Mouse (Mus musculus) adrenal gland, adult (tissue): Measurements from ENCODE around the gene Gba.
"Not testable (repeated sequence)": the region's sequence is repeated elsewhere in the genome, so short reads cannot be mapped to it uniquely, and the experiment has no call there.

Experiments used
- DNase-seq, 2 experiments: peaks; one replicate each; pipeline ENCODE4 v3.0.0; 2022 to 2023; ENCODE audit warnings: low spot score in 1 of 2; ENCODE audit not compliant: inconsistent age in 2 of 2

The Gba gene

DNA sequence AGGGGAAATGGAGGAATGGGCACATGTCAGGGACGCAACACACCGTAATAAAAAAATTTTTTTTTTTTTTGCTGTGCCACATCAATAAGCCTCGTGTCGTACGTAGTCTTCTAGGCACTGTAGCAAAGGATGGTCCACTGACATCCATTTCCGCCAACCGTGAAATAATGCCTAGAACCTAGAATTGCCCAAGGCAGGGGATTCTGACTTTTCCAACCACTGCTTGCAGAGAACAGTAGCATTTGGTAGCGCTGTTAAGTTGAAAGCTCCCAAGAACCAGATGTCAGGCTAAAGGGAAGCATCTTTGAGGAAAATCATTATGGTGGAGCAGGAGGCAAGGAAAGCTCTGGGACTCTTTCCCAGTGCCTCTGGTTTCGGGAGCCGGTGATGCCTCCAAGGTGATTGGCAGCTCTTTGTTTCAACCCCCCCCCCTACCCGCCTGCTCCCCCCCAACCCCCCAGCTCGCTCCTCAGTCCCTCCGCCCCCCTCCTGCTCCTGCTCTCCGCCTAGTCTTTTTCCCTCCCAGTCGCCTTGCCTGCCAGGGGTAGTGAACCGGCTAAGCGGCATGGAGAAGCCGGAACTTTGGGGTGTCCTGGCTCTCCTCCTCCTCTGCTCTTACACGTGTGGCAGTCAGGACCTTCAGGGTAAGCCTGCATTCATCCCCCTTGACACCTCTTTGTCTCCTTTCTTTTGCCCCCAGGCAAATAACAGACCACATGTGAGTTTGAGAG, 12.1 kb downstream of the Gba start, which contains the start of gene Thbs3:
Thbs3 (plus strand) TSS at position 500 of the 731 bp plus-strand sequence.
- DNase-seq = no peak

DNA sequence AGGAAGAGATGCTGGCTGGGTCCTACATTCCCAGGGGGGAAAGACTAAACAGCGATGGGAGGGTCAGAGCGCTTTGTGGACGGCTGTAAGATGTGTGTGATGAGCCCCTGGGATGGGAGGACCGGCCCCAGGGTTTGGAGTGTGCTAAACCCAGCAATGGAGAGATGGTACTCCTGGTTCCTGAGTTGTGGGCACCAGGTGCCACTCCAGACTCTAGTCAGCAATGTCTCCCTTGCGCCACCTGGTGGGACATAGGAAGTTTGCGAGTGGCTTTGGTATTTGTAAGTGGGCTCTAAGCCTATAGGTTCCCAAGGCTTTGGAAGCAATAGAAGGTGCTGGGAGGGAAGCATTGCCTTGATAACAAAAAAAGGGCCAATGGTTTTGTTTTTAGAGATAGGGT, 13.1 kb downstream of the Gba start:
- DNase-seq = peak; percentile 77 to 93

DNA sequence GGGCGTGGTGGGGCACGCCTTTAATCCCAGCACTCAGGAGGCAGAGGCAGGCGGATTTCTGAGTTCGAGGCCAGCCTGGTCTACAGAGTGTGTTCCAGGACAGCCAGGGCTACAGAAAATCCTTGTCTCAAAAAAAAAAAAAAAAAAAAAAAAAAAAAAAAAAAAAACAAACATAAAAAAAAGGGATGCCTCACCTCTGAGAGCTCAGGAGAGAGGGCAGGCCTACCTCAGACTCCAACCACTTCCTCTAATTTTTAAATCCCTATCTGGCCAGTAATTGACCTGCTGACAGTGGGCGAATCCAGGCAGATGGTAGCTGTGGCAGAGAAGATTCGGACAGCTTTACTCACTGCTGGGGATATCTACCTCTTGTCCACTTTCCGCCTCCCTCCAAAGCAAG, 13.7 kb downstream of the Gba start:
- not testable (repeated sequence) for DNase-seq

DNA sequence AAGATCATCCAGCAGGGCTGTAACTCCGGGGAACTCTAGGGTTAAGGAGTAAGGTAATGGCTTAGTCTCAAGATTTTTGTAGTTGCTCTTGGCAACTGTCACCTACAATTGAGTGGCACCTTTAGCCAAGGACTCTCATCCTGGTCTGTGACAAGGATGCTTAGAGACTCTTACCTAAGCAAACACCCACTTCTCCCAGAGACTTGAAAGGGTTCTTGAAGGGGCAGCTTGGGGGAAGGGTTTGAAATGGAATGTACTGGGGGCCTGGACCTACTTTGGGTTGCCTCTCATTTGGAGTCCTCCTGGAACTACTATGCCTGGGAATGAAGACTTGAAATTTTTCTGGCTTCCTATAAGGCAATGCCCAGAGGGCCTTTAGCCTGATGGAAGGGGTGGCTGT, 15.5 kb downstream of the Gba start:
- DNase-seq = no peak

DNA sequence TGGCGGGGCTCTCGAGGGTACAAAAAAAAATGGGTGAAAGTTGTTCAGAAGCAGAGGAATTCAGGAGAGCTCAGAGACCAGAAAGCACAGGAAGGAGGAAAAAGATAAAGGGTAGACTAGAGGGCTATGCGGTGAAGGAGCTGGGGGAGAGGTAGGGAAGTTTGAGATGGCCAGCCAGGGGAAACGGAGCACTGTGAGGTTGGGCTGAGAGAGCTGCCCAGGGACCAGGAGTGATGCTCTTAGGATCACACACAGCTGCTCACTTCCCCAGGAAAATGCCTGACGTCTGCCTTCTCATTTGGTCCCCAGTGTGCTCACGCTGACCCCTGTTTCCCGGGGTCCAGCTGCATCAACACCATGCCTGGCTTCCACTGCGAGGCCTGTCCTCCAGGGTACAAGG, 16.8 kb downstream of the Gba start:
- no peak for DNase-seq

DNA sequence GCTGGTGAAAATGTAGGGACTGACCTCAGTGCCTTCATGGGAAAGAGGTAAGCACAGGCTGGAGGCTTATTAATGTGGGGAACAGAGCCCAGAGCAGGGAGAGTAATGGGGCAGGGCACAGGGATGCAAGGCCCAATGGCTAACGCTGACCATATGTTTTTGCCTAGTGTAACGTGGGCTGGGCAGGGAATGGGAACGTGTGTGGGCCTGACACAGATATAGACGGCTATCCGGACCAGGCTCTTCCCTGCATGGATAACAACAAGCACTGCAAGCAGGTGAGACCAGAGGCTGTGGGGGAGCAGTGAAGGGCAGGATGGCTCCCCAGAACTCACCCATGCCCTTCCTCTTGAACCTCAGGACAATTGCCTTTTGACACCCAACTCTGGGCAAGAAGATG, 18.4 kb downstream of the Gba start:
- no peak for DNase-seq

DNA sequence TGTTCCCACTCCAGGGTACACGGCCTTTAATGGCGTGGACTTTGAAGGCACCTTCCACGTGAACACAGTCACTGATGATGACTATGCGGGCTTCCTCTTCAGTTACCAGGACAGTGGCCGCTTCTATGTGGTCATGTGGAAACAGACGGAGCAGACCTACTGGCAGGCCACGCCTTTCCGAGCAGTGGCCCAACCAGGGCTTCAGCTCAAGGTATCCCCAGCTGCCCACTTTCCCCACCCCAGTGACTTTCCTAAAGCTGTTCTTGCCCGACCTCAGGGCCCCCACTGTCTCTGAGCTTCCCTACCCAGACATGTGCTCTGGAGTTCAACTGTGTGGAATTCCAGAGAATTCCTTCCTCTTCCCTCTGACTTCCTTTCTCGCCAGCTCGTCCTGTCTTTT, 22.1 kb downstream of the Gba start:
- no peak for DNase-seq

DNA sequence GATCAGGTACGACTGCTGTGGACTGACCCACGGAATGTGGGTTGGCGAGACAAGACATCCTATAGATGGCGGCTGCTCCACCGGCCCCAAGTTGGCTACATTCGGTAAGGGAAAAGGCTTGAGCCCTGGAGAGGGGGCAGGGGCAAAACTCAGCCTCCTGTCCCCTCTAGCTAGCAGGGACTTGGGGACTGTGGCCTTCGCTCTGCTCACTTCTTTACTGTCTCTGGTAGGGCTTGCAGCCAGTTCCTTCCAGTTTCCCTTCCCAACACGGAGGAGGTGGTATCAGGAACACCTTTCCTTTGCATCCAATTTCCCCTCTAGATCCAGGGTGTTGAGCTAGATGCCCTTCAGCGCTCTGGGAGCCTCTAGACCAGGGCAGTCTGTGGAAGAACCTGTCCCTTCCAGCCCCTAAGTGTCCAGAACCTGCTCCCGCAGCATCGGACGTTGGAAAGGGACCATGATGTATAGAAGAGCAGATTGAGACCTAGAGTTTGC, 22.6 kb downstream of the Gba start:
- no peak for DNase-seq

DNA sequence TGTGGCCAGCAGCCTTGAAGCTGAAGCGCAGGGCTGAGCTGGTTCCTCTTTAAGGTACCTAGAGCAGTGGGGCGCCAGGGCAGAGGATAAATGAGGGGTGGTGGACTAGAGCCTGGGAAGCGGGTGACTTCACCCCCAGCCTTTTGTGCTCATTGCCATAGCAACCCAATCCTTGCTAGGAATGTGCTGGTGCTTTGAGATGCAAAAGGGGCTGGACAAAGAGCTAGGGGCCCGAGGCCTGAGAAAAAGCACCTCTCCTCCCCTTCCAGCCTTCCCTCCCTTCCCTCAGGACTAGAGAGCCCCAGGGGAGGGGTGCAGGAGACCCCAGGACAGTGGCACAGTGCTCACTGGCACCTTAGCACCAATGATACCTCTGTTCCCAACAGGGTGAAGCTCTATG, 23.2 kb downstream of the Gba start:
- no peak for DNase-seq

DNA sequence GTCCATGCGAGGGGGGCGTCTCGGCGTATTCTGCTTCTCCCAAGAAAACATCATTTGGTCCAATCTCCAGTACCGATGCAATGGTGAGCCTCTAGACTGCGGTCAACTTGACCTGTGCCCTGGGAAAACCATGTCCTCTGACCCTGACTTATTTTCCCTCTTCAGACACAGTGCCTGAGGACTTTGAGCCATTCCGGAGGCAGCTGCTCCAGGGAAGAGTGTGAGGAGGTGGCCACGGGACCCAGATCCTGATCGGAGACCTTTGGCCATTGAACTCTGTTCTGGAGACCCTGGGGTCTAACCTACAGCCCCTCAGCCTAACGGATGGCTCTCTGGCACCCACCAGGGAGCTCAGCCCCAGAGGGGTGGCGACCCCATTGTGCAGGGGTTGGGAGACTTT, 23.6 kb downstream of the Gba start:
- DNase-seq = no peak

DNA sequence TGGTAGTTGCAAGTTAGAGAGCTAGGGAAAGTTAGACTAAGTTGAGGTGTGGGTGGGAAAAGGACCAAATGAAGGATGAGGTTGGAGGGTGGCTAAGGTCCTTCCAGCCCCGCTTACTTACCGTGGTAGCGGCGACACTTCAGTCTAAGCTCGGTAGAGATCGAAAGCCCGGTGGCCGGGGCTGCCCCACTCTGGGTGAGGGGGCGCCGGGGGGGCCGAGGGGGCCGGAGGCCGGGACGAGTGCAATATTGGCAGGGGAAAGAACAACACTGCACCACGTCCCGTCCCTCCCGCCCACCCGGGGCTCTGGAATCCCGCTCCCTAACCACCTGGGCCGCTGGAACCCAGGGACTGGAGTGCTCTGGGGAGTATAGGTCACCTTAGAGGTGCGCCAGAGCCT, 24.2 kb downstream of the Gba start, which contains the start of gene Mtx1:
Mtx1 (minus strand) TSS at position 189 of the 400 bp plus-strand sequence.
- DNase-seq = peak in 1 of 2 experiments; percentile 40

DNA sequence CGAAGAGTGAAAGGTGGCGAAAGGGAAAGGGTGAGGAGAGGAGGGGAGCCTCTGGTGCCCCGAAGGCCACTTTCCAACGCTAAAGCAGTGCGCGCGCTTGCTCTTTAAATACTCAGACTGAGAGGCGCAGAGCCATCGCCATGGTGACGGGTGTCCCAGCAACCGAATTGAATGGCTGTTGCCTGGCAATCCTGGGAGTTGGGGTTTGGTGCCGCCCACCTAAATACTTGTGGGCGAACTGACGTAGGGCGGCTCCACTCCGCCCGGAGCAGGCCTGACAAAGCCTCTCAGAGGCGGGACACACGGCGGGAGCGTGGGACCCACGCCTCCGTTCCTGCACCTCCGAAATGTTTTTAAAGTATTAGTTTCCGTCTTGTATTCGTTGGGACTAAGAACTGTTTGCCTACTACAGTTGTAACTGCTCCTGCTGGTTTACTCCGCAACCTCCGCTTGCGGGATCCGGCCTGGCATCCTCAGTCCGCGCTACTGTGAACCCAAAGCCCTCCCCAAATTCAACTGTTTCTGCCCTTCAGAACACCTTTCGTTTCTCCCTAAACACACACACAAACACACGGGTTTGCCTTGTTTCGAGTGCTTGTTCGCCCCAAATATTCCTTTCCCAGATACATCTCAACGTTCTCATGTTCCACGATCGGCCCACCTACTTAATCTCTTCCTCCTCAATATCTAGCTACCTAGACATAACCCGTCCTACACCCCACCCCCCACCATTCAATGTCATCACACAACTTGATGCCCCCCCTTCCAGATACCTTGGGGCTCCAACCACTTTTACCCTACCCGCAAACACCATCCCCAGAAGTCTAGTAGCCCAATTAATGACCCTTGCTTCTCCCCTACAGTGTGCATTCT, 24.8 kb downstream of the Gba start:
- DNase-seq = peak; percentile 90 to 92

DNA sequence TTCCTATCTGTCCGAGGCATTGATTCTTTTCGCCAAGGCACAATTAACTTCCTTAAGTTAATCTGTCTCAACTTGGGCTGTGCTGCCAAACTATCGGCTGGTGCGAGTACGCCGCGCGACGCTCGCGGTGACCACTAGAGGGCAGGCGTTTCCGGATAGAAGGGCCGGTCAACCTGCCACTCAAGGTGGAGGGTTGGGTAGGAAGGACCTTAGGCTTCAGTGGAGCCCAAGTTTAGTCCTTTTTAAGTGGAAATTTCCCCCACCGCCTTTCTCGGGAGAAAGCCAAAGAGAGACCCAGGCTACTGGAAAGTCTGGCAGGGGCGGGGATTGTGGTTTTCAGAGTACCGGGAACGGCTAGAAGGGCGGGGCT, 25.4 kb downstream of the Gba start:
- peak; percentile 87 to 96 for DNase-seq

DNA sequence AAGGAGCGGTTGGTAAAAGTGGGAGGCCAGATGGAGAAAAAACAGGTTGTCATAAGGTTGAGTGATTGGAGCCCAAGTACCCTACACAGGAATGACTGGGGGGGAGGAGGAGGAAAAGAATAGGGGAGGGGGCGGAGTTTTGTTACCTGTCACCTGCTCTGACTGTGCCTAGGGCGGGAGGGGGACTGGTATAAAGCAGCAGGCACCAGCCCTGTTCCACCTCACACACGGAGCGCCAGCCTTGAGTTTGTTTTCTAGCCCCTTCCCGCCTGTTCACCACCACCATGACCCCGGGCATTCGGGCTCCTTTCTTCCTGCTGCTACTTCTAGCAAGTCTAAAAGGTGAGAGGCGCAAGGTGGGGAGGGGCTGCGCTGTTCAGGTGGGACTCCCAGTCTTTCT, 26.1 kb downstream of the Gba start, which contains the start of gene Muc1:
Muc1 (plus strand) TSS at position 222 of the 400 bp plus-strand sequence.
- DNase-seq = no peak

DNA sequence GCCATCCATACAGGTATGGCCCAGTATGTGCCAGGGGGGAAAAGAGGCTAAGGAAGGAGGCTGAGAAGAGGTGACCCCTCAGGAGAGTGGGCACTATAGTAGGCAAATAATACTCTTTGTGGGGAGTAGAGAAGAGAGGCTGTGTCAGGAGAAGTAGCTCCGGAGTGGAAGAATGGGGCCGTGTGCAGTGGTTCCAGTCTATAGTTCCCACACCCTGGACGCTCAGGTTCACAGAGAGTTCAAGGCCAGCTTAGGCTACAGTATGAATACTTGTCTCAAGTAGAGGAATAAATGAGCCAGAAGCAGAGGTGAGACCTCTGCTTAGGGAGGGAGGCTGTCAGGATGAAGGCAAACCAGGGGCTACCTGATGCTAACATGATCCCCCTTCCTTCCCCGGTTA, 26.5 kb downstream of the Gba start:
- DNase-seq = no peak

DNA sequence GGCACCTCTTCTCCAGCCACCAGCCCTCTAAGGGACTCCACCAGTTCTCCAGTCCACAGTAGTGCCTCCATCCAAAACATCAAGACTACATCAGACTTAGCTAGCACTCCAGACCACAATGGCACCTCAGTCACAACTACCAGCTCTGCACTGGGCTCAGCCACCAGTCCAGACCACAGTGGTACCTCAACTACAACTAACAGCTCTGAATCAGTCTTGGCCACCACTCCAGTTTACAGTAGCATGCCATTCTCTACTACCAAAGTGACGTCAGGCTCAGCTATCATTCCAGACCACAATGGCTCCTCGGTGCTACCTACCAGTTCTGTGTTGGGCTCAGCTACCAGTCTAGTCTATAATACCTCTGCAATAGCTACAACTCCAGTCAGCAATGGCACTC, 27.8 kb downstream of the Gba start:
- no peak for DNase-seq

DNA sequence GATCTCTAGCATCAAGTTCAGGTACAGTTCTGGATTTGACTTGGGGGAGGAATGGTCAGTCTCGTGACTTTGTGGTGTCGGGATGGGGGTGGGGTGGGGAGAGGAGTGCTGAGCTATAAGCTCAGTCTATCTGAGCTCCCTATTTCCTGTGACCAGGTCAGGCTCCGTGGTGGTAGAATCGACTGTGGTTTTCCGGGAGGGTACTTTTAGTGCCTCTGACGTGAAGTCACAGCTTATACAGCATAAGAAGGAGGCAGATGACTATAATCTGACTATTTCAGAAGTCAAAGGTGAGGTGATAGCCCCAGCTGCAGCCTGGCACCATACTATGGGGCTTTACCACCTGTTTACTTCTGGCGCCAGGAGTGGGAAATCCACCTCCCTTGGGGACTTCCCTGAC, 28.6 kb downstream of the Gba start:
- no peak for DNase-seq

DNA sequence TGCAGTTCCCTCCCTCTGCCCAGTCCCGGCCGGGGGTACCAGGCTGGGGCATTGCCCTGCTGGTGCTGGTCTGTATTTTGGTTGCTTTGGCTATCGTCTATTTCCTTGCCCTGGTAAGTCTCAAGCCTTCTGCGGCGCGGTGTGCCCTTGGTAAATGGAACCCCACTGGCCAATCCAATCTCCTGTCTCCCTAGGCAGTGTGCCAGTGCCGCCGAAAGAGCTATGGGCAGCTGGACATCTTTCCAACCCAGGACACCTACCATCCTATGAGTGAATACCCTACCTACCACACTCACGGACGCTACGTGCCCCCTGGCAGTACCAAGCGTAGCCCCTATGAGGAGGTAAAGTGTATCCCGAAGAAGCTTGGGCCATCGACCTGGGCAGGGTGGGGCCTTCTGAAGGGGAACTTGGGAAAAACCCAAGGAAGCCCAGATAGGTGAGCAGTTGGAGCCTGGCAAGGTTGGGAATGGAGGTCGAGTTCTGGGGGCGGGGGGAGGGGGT, 29.1 kb downstream of the Gba start:
- DNase-seq = no peak

DNA sequence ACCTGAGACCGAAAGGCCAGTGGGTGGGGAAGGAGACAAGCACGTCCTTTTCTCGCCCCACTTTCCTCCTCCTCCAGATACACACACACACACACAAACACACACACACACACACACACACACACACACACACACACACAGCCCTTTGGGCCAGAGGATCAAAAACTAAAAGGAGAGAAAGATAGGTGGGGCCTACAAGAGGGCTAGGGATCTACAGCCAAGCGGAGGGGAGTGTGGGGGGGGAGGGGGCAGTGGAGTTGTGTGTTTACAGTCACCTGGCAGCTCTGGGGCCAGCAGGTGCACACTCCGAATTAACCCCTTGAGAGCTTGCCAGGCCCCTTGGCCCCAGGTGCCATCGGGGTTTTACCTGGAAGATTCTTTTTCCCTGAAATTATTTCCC, 29.9 kb downstream of the Gba start:
- no peak for DNase-seq

DNA sequence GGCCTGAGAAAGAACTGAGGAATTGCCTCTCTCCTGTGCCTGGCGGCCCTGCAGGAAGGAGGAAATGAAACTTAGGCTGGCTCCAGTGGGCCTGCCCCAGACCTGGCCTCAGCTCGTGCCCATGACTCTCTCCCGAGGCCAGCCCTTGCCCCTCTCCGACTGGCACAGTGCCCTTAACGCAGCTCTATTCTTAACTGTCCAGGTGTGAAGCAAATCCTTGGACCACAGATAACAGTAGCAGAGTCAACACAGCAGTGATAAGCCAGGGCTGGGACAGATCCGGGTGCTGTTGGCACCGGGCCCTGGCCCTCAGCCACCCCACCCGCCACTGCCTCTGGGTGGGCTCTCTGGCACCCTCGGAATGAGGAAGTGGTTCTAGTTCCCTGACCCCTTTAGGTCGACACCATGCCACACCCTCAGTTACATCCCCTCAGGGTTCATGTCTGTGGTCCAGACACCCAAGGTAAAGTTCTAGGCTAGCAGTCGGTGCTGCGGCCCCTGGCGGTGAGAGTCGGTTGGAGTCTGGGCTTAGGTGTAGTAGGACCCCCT, 30.9 kb downstream of the Gba start:
- DNase-seq = no peak

DNA sequence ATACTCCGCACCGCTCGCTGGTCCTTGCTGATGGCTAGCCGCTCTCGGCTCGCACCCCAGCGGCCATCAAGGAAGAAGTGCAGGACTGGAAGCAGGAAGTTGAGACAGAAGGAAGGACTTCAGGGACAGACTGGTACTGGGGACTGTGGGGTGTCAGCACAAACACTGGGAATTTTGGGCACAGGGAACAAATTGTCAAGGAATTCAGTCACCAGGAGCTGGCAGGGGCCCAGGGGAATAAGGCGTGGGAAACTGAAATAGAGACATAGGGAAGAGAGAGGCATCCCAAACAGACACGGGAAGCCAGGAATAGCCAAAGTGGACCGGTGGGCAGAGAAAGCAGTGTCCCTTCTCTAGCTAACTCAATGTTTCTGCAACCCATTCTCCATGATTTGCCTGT, 33.8 kb downstream of the Gba start:
- no peak for DNase-seq

DNA sequence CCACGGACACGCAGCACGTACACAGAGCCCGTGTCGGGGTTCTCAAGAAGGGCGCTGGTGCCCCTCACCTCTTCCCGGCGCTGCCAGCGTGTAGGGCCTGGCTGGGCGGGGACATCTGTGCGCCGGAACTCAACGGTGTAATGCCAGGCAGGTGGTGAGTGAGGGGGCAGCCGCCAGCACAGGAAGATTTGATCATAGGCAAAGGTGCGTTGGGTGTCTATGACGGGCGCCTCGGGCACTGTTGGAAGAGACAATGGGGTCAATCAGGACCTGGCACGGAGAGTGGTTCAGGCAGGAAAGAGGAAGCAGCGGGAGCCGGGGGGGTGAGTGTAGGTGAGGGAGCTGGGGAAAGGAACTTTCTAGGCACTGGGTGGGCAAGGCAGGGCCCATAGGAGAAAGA, 35.0 kb downstream of the Gba start:
- DNase-seq = peak in 1 of 2 experiments; percentile 6
